Mouse (Mus musculus) bone marrow, adult 2 months (tissue): ENCODE measurements at regions not wholly inside any gene's neighbourhood (a gene's known extent, or its start where the extent isn't known, plus 50 kb on each side); places are given as distances from the start of the nearest gene placed in this dataset.

Experiments
- CTCF ChIP-seq: fragments of 200-500 bp; IDR thresholded peaks from 2 replicates; pipeline ENCODE4 v1.5.1; 2011; ENCODE audit warnings: low read length, control low read depth; ENCODE audit not compliant: control insufficient read depth, insufficient read depth
- POLR2A ChIP-seq: fragments of 200-500 bp; IDR thresholded peaks from 2 replicates; pipeline ENCODE4 v1.6.1; 2011; ENCODE audit warnings: low read depth, mild to moderate bottlenecking, control low read depth, low read length, borderline replicate concordance; ENCODE audit not compliant: control insufficient read depth

GRCm38 (mm10) chr11:31531416-31531815 is 140.3 kb downstream of the Bod1 start:
- TF ChIP-seq POLR2A (no peak), CTCF (no peak)
